Mouse (Mus musculus) midbrain, postnatal 0 days (tissue): ENCODE data around the gene Dhx57. TPM values are rescaled to one million over a fixed set of nuclear protein-coding genes. Genes with fewer than 3 reads are reported as not detected.

Experiments used
- ATAC-seq: fragments of 200-750 bp; cut with Nextera tagmentation; 2 replicates; pipeline ENCODE4 v1.8.0; 2017; ENCODE audit warnings: moderate number of reproducible peaks, mild to moderate bottlenecking, moderate TSS enrichment, moderate library complexity; ENCODE audit not compliant: low FRiP score
- DNase-seq: peaks from one replicate; pipeline ENCODE4 v3.0.0-alpha.2; 2015; ENCODE audit warnings: low spot score
- H3K27ac ChIP-seq: fragments of 300-500 bp; sonication (generic); 2 replicates; pipeline ENCODE4 v1.5.1; 2014; ENCODE audit warnings: low read depth, mild to moderate bottlenecking, low read length, mixed read lengths
- H3K27me3 ChIP-seq: fragments of 300-500 bp; sonication (generic); 2 replicates; pipeline ENCODE4 v1.6.1; 2014; ENCODE audit warnings: low read length, control low read depth, mixed read lengths; ENCODE audit not compliant: insufficient read depth
- H3K36me3 ChIP-seq: fragments of 300-500 bp; sonication (generic); 2 replicates; pipeline ENCODE4 v1.6.1; 2014; ENCODE audit warnings: low read length, control low read depth, mixed read lengths; ENCODE audit not compliant: insufficient read depth
- H3K4me1 ChIP-seq: fragments of 300-500 bp; sonication (generic); 2 replicates; pipeline ENCODE4 v1.6.1; 2014; ENCODE audit warnings: mild to moderate bottlenecking, control low read depth, antibody characterized with exemption, low read length, mixed read lengths; ENCODE audit not compliant: insufficient read depth
- H3K4me2 ChIP-seq: fragments of 300-500 bp; sonication (generic); 2 replicates; pipeline ENCODE4 v1.6.1; 2014; ENCODE audit warnings: low read depth, mild to moderate bottlenecking, low read length, mixed read lengths; ENCODE audit not compliant: poor library complexity, severe bottlenecking
- H3K4me3 ChIP-seq: fragments of 300-500 bp; sonication (generic); 2 replicates; pipeline ENCODE4 v1.5.1; 2014; ENCODE audit warnings: low read depth, mild to moderate bottlenecking, low read length, moderate library complexity
- H3K9ac ChIP-seq: fragments of 300-500 bp; sonication (generic); replicated peaks from 2 replicates; pipeline ENCODE4 v1.6.1; 2014; ENCODE audit warnings: mild to moderate bottlenecking, low read length, moderate library complexity, mixed read lengths; ENCODE audit not compliant: poor library complexity, severe bottlenecking
- H3K9me3 ChIP-seq: fragments of 300-500 bp; sonication (generic); 2 replicates; pipeline ENCODE4 v1.6.1; 2016; ENCODE audit warnings: low read length, control low read depth
- CTCF ChIP-seq: IDR thresholded peaks from 2 replicates; pipeline ENCODE4 v1.5.1; 2016; ENCODE audit warnings: antibody characterized with exemption, mild to moderate bottlenecking
- WGBS: fragments of 180-500 bp; shearing (Covaris S2); extraction: QIAGEN DNeasy Blood & Tissue Kit; methylation state at CpG from one replicate; pipeline ENCODE4 v1.1.7; 2014; 5-methylcytosine and 5-hydroxymethylcytosine counted together
- polyA plus RNA-seq: library from polyadenylated mRNA; unstranded; fragments of >200 nt; fragmentation: Nextera tagmentation; extraction: Ambion mirVana; gene quantifications from 2 replicates; pipeline ENCODE4 v1.2.1, GENCODE M21; 2015
- total RNA-seq: library from RNA; depleted of rRNA; stranded (reverse); fragments of >200 nt; gene quantifications from 2 replicates; pipeline ENCODE4 v1.2.3, GENCODE M21; 2014

Gene Dhx57
- total and polyA plus RNA-seq, 2 experiments from 2014 or later: 36.9 to 64.5 TPM

DNA sequence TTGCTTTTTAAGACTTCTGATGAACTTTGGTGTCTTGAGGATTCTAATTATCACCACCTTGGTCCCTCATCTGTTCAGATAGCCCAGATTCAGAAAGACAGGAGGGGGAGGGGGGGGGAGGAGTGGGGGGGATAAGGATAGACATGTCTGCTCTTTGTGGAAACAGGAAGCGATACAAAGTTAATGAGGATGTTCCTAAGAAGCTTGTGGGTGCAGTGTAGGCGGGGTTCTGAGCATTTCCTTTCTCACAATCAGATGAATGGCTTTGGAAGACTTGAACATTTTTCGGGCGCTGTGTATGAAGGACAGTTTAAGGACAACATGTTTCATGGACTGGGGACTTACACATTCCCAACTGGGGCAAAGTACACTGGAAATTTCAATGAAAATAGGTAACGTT is 5.0 kb upstream of the Dhx57 start:
- Histone ChIP-seq H3K4me3 (no peak overlapping the region), H3K4me1 (no peaks in the 10 kb centered on the region), H3K27me3 (no peaks in the 10 kb centered on the region), H3K4me2 (no peak overlapping the region), H3K27ac (no peak overlapping the region), H3K36me3 (no peaks in the 10 kb centered on the region), H3K9me3 (no peaks in the 10 kb centered on the region), H3K9ac (no peak overlapping the region)
- WGBS: 92% methylated on average over 5 of the region's 5 CpGs
- no peak for ATAC-seq
- TF ChIP-seq CTCF: no peak
- no peak for DNase-seq

DNA sequence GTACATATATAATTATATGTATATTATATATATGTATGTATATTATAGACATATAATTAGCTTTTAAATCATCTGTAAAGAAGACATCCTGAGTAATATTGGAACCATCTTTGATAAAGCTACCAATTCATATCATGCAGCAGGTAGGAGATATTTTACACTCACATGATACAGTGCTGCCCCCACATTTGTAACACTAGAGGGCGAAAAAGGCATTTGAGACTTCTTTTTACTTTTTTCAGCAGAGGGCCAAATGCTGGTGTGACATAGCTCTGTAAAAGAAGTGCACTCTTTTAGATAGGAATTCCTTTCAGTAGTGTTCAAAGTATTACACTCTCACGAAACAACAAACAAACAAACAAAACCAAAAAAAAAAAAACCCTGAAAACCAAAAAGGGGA is 872 bp upstream of the Dhx57 start:
- peak; percentile 83 for DNase-seq
- Histone ChIP-seq H3K4me3 (no peak overlapping the region), H3K36me3 (no peaks in the 10 kb centered on the region), H3K27me3 (no peaks in the 10 kb centered on the region), H3K4me1 (no peaks in the 10 kb centered on the region; the same call in 1 of the 2 replicates), H3K9ac (no peak overlapping the region), H3K27ac (no peak overlapping the region), H3K9me3 (no peaks in the 10 kb centered on the region), H3K4me2 (no peak overlapping the region)
- no peak for ATAC-seq
- peak; percentile 89 for TF ChIP-seq CTCF
- 21% methylated on average over 2 of the region's 2 CpGs for WGBS

DNA sequence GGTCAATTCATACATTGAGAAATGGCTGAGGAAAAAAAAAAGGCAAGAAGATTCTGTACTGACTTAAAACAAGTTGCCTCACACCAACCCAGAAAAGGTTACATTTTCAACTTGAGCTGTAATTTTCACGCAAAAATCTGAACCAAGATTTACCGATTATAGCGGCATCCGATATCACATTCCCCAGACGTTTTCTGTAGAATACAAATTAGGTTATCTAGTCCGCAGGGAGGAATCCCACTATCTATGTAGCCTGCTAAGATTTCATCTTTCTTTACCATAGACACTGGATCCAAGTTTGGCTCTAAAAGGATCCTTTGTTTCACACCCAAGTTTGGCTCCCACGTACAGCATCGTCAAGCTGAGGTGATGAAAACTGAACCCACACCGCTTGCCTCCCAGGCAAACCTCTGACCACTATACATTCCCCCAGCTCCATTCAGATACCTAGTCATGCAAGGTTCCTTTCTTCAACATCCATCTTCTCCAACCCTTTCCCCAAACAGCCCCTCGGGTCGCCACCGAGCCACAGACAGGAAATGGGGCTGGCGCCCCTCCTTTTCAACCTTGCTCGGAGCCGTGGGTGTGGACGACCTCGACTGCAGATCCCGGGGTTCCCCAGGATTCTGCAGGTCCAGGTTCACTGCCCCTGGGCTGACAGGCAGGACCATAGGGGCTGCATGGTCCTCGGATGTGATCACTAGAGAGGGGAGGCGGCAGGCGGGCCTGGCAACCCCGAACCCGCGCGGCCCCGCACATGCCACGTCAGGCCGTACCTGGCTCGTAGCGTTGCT is 799 bp downstream of the Dhx57 start:
- Histone ChIP-seq H3K27me3 (no peaks in the 10 kb centered on the region), H3K4me1 (no peaks in the 10 kb centered on the region; the same call in 1 of the 2 replicates), H3K9ac (peak overlapping the region; percentile 95), H3K4me3 (peak overlapping the region; percentile 92), H3K27ac (peak overlapping the region; percentile 94), H3K9me3 (no peaks in the 10 kb centered on the region), H3K36me3 (no peaks in the 10 kb centered on the region), H3K4me2 (peak overlapping the region; percentile 62)
- WGBS: under 1% methylated on average over 28 of the region's 30 CpGs
- DNase-seq (peak; percentile 8), ATAC-seq (no peak; the same call in 1 of the 2 replicates)
- no peak for TF ChIP-seq CTCF

DNA sequence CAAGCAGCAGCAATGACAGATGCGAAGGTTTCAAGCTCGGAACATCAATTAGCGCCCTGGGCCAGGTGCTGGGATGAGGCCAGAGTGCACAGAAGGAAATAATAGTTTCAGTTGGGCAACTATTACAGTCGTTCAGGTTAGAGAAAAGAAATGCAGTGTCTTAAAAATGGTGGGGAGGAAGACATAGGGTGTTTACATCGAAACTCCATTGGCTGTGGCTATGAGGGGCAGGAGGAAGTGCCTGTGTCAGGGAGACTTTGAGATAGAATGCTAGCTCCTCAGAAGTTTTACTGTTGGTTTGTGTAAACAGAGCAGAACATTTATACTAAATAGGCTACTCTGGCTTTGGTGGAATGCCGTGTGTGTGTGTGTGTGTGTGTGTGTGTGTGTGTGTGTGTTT is 2.3 kb downstream of the Dhx57 start:
- no peak for DNase-seq
- no peak for ATAC-seq
- WGBS: 85% methylated on average over 6 of the region's 6 CpGs
- Histone ChIP-seq H3K9me3 (no peaks in the 10 kb centered on the region), H3K9ac (no peak overlapping the region), H3K27ac (no peak overlapping the region), H3K4me1 (no peaks in the 10 kb centered on the region; the same call in 1 of the 2 replicates), H3K36me3 (no peaks in the 10 kb centered on the region), H3K27me3 (no peaks in the 10 kb centered on the region), H3K4me2 (peak overlapping the region; percentile 62; the same call in 1 of the 2 replicates), H3K4me3 (no peak overlapping the region)
- TF ChIP-seq CTCF: no peak

GRCm38 (mm10) chr17:80284446-80284845 is 5.8 kb downstream of the Dhx57 start:
- H3K27me3 ChIP-seq: no peaks in the 10 kb centered on the region
- H3K9ac ChIP-seq: no peak overlapping the region
- no peak overlapping the region for H3K4me2 ChIP-seq
- no peak for ATAC-seq
- no peak for TF ChIP-seq CTCF
- H3K27ac ChIP-seq: no peak overlapping the region
- H3K4me3 ChIP-seq: no peak overlapping the region
- H3K36me3 ChIP-seq: peaks cover 7% of the 10 kb centered on the region
- H3K9me3 ChIP-seq: no peaks in the 10 kb centered on the region
- no peak for DNase-seq
- 83% methylated on average over 4 of the region's 4 CpGs for WGBS
- H3K4me1 ChIP-seq: no peaks in the 10 kb centered on the region; the same call in 1 of the 2 replicates

DNA sequence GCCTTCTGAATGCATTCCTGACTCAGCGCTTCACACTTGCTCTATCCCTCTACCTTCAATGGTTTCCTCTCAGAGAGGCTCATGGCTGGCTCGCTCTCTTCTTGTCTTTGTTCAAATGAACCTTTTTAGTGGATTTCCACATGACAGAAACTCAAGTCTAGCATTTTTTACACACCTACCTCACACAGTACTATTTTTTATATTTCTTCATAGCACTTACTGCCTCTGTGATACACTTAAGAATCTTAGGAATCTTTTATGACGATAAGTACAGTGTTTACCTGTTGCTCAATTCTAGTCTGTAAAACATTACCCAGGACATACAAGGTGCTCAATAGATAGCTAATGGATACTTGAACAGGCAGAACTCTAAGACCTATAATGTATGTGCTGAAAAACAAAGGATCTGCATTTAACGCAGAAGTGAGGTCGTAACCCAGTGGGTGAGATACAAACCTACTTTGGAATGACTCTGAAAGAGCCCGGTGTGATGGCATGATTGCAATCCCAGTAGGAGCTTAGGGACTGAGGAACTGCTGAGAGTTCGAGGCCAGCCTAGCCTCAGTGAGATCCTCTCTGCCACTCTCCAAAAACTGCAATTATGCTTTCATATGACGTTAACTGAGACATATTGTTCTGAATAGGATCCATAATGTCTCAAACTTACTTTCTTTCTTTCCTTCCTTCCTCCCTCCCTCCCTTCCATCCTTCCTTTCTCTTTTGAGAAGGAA is 10.8 kb downstream of the Dhx57 start:
- no peak for DNase-seq
- H3K4me2 ChIP-seq: no peak overlapping the region
- H3K36me3 ChIP-seq: peaks cover 45% of the 10 kb centered on the region
- no peak overlapping the region for H3K4me3 ChIP-seq
- no peak for TF ChIP-seq CTCF
- H3K27me3 ChIP-seq: no peaks in the 10 kb centered on the region
- H3K9me3 ChIP-seq: no peaks in the 10 kb centered on the region
- 95% methylated on average over 8 of the region's 8 CpGs for WGBS
- no peak overlapping the region for H3K9ac ChIP-seq
- no peak overlapping the region for H3K27ac ChIP-seq
- no peak for ATAC-seq
- no peaks in the 10 kb centered on the region for H3K4me1 ChIP-seq
